Mouse (Mus musculus) forebrain, embryonic 12.5 days (tissue): ENCODE measurements at regions not wholly inside any gene's neighbourhood (a gene's known extent, or its start where the extent isn't known, plus 50 kb on each side); places are given as distances from the start of the nearest gene placed in this dataset.
"Not testable (repeated sequence)": the region's sequence is repeated elsewhere in the genome, so short reads cannot be mapped to it uniquely, and the experiment has no call there.

Source experiments
- ATAC-seq: fragments of 200-750 bp; cut with Nextera tagmentation; 2 replicates; pipeline ENCODE4 v1.8.0; 2017; ENCODE audit warnings: moderate TSS enrichment; ENCODE audit not compliant: low FRiP score
- H3K27ac ChIP-seq: fragments of 300-500 bp; sonication (generic); 2 replicates; pipeline ENCODE4 v1.5.1; 2016; ENCODE audit warnings: mild to moderate bottlenecking
- H3K27me3 ChIP-seq: fragments of 300-500 bp; sonication (generic); 2 replicates; pipeline ENCODE4 v1.6.1; 2016; ENCODE audit warnings: mild to moderate bottlenecking
- H3K36me3 ChIP-seq: fragments of 300-500 bp; sonication (generic); replicated peaks from 2 replicates; pipeline ENCODE4 v1.6.1; 2016; ENCODE audit warnings: mild to moderate bottlenecking
- H3K4me1 ChIP-seq: fragments of 300-500 bp; sonication (generic); 2 replicates; pipeline ENCODE4 v1.6.1; 2016
- H3K4me2 ChIP-seq: fragments of 300-500 bp; sonication (generic); 2 replicates; pipeline ENCODE4 v1.6.1; 2016; ENCODE audit warnings: mild to moderate bottlenecking, moderate library complexity
- H3K4me3 ChIP-seq: fragments of 300-500 bp; sonication (generic); replicated peaks from 2 replicates; pipeline ENCODE4 v1.5.1; 2016; ENCODE audit warnings: mild to moderate bottlenecking
- H3K9ac ChIP-seq: fragments of 300-500 bp; sonication (generic); 2 replicates; pipeline ENCODE4 v1.6.1; 2016; ENCODE audit warnings: mild to moderate bottlenecking
- H3K9me3 ChIP-seq: fragments of 300-500 bp; sonication (generic); 2 replicates; pipeline ENCODE4 v1.6.1; 2016
- WGBS: fragments of 180-500 bp; shearing (Covaris S2); methylation state at CpG from one replicate; pipeline ENCODE4 v1.1.7; 2016; 5-methylcytosine and 5-hydroxymethylcytosine counted together

DNA sequence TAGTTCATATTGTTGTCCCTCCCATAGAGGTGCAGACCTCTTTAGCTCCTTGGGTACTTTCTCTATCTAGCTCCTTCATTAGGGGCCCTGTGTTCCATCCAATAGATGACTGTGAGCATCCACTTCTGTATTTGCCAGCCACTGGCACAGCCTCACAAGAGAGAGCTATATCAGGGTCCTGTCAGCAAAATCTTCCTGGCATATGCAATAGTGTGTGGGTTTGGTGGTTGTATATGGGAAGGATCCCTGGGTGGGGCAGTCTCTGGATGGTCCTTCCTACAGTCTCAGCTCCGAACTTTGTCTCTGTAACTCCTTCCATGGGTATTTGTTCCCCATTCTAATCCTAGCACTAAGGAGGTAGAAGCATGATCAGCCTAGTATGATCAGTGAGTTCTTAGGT, 82.0 kb downstream of the Tomm20 start:
- H3K4me2 ChIP-seq, H3K9ac ChIP-seq, H3K27ac ChIP-seq, H3K36me3 ChIP-seq, H3K27me3 ChIP-seq, H3K4me3 ChIP-seq, ATAC-seq, H3K4me1 ChIP-seq, H3K9me3 ChIP-seq: not testable (repeated sequence)
- 88% methylated on average over 1 of the region's 1 CpGs for WGBS

- no peak overlapping the region for H3K4me3 ChIP-seq
- 90% methylated on average over 8 of the region's 8 CpGs for WGBS
- H3K27ac ChIP-seq = no peak overlapping the region
- H3K27me3 ChIP-seq = no peaks in the 10 kb centered on the region
- H3K4me2 ChIP-seq = no peak overlapping the region
- H3K9ac ChIP-seq = no peak overlapping the region
- no peaks in the 10 kb centered on the region for H3K9me3 ChIP-seq
- no peaks in the 10 kb centered on the region for H3K36me3 ChIP-seq
- ATAC-seq = no peak
- H3K4me1 ChIP-seq = no peaks in the 10 kb centered on the region
Observed at GRCm38 (mm10) chr8:126861754-126862153, 83.9 kb downstream of the Tomm20 start.

DNA sequence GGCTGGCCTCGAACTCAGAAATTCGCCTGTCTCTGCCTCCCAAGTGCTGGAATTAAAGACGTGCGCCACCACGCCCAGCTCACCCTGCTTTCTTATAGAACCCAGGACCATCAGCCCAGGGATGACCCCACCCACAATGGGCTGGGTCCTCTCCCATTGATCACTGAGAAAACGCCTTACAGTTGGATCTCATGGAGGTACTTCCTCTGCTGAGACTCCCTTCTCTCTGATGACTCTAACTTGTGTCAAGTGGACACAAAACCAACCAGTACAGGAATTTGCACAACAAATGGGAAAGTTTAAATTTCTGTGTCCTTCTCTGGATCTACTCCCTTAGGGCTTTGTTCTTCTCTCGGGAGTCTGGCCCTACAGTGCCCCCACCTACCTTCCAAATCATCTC, 85.0 kb downstream of the Tomm20 start:
- no peak overlapping the region for H3K4me2 ChIP-seq

DNA sequence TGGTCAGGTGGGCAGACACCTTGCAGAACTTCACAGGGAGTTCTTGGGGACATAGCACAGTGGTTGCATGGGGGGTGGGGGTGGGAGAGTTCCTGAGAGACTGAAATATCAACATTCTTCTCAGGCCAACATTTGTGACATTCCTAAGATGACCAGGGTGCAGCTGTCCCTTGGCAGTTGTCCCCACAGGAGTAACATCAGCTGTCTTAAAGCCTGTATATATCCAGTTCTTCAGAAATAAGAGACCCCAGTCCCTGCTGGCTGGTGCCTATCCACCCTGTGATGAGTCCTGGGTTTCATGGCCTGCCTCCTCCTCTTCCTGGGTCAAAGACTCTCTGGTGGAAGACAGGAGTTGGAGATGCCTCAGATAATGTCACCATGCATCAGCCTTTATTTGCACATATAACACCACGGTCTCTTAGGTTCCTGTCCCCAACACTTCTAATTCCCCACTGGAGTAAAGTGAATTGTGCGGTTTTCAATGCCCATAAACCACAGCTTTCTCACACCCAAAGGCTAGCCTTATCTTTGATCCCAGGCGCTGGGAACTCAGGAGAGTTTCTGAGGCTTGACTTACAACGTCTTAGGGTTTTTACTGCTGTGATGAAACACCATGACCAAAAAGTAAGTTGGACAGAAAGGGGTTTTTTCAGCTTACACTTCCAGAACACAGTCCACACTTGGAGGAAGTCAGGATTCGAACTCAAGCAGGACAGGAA, 85.8 kb downstream of the Tomm20 start:
- no peaks in the 10 kb centered on the region for H3K36me3 ChIP-seq
- H3K27ac ChIP-seq = no peak overlapping the region
- WGBS = 93% methylated on average over 5 of the region's 5 CpGs
- H3K27me3 ChIP-seq = no peaks in the 10 kb centered on the region
- no peaks in the 10 kb centered on the region for H3K4me1 ChIP-seq
- no peak overlapping the region for H3K4me3 ChIP-seq
- no peak overlapping the region for H3K4me2 ChIP-seq
- no peaks in the 10 kb centered on the region for H3K9me3 ChIP-seq
- no peak overlapping the region for H3K9ac ChIP-seq
- ATAC-seq = no peak

More for the DNA sequence above, 85.0 kb downstream of the Tomm20 start:
- 83% methylated on average over 7 of the region's 7 CpGs for WGBS
- Histone ChIP-seq H3K27me3 (no peaks in the 10 kb centered on the region), H3K9ac (no peak overlapping the region), H3K36me3 (no peaks in the 10 kb centered on the region), H3K4me1 (no peaks in the 10 kb centered on the region), H3K4me3 (no peak overlapping the region), H3K9me3 (no peaks in the 10 kb centered on the region), H3K27ac (no peak overlapping the region)
- ATAC-seq = no peak

GRCm38 (mm10) chr8:126857307-126858203, 88.1 kb downstream of the Tomm20 start:
- no peak for ATAC-seq
- Histone ChIP-seq H3K9me3 (no peaks in the 10 kb centered on the region), H3K36me3 (no peaks in the 10 kb centered on the region)

DNA sequence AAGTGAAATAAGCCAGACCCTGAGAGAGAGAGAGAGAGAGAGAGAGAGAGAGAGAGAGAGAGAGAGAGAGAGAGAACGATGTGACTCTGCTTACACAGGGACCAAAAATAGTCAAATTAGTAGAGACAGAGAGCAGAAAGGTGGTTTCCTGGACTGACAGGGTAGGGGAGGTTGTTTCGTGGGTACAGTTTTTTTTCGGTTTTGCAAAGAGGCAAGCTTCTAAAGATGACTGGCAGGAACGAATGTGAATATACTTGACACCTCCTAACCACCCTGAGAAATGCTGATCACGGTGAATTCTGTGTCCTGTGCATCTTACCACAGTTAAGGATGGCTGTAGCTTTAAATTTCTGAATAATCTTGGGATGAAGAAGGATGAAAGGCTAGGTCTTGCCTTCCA, 89.7 kb downstream of the Tomm20 start:
- 91% methylated on average over 5 of the region's 5 CpGs for WGBS
- Histone ChIP-seq H3K4me3 (no peak overlapping the region), H3K4me1 (peaks cover 7% of the 10 kb centered on the region), H3K27ac (no peak overlapping the region), H3K36me3 (no peaks in the 10 kb centered on the region), H3K9me3 (no peaks in the 10 kb centered on the region), H3K27me3 (no peaks in the 10 kb centered on the region), H3K4me2 (no peak overlapping the region), H3K9ac (no peak overlapping the region)
- ATAC-seq = no peak

More at GRCm38 (mm10) chr8:126857307-126858203, 88.1 kb downstream of the Tomm20 start:
- Histone ChIP-seq H3K27ac (no peak overlapping the region), H3K4me1 (peaks cover 7% of the 10 kb centered on the region), H3K4me2 (no peak overlapping the region), H3K4me3 (no peak overlapping the region), H3K9ac (no peak overlapping the region), H3K27me3 (no peaks in the 10 kb centered on the region)
- 79% methylated on average over 13 of the region's 13 CpGs for WGBS

DNA sequence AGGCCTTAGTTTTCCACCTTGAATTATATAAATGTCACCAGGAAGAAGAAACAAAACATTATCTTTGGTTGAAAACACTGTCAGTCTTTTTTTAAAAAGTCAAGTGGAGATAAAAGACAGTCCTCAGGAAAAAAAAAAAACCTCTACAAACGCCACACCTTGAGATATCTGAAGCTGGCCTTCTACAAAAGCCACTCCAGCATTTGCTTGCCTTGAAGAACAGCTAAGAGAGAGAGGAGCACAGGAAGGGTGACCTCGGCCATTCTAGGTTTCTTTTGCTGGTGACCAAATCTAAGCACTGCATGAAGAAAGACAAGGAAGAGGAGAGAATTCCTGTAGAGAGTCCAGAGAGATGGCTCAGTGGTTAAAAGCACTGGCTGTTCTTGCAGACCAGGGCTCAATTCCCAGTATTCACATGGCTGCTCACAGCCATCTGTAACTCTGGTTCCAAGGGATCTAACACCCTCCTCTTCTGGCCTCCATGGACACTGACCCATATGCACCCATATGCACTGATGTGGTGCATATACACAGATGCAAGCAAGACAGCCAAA, 90.5 kb downstream of the Tomm20 start:
- no peaks in the 10 kb centered on the region for H3K9me3 ChIP-seq
- ATAC-seq = no peak
- no peaks in the 10 kb centered on the region for H3K36me3 ChIP-seq
- no peak overlapping the region for H3K27ac ChIP-seq
- H3K9ac ChIP-seq = no peak overlapping the region
- WGBS = 69% methylated on average over 2 of the region's 2 CpGs
- H3K4me3 ChIP-seq = no peak overlapping the region
- peaks cover 7% of the 10 kb centered on the region for H3K4me1 ChIP-seq
- H3K27me3 ChIP-seq = no peaks in the 10 kb centered on the region
- no peak overlapping the region for H3K4me2 ChIP-seq

DNA sequence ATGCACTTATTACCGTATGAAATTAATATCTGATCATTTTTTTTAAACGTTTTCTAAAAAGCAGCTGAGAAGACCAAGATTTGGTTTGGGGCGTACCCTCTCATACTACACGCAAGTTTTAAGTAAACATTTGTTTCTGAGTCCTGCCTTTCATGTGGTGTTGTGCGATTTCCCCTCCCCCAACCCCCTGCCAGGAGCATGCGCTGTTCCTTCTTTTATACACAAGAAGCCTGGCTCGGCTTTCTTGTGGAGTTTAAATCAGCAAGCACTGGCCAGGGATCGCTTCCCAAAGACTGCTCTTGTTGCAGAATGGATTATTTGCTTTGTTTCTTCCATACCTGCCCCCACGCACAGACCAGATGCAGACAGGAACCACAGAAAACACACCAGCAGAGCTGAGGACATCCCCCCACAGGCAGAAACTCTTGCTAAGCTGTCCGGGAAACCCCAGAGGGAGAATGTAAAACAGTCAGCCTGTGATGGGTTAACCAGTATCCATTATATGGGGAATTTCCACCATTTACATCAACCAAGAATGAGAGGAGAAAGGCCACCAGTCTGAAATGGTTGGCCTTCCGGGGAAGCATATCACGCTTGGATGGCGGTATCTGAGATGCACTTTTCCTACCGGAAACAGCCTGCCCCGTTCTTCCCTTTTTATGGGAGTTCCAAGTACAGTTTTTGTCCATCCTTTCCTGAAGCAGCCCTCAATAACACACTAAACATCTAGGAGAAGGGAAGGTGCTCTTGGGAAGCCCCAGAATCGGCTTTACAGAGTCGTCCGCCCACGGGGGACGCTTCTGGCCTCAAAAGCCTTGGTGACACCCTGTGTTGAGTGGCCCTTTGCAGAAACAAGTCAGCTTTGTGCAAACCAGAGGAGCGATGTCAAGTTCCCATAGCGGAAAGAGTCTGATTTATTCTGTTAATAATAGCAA, 91.3 kb downstream of the Tomm20 start:
- ATAC-seq = no peak
- 71% methylated on average over 22 of the region's 22 CpGs for WGBS

GRCm38 (mm10) chr8:126852663-126853390, 92.8 kb downstream of the Tomm20 start:
- WGBS = 55% methylated on average over 10 of the region's 10 CpGs
- Histone ChIP-seq H3K9me3 (no peaks in the 10 kb centered on the region), H3K27me3 (no peaks in the 10 kb centered on the region), H3K4me3 (no peak overlapping the region), H3K27ac (0 out of 2 replicates have a peak overlapping the region, but pooled peaks have one; percentile 14), H3K4me2 (no peak overlapping the region), H3K4me1 (peaks cover 7% of the 10 kb centered on the region), H3K36me3 (no peaks in the 10 kb centered on the region), H3K9ac (no peak overlapping the region)
- ATAC-seq = 0 out of 2 replicates have a peak, but pooled peaks have one; percentile 39

More for the DNA sequence above, 91.3 kb downstream of the Tomm20 start:
- no peaks in the 10 kb centered on the region for H3K27me3 ChIP-seq
- no peak overlapping the region for H3K4me3 ChIP-seq
- H3K9me3 ChIP-seq = no peaks in the 10 kb centered on the region
- H3K27ac ChIP-seq = no peak overlapping the region
- H3K4me1 ChIP-seq = peaks cover 7% of the 10 kb centered on the region
- no peak overlapping the region for H3K9ac ChIP-seq
- no peaks in the 10 kb centered on the region for H3K36me3 ChIP-seq
- no peak overlapping the region for H3K4me2 ChIP-seq

DNA sequence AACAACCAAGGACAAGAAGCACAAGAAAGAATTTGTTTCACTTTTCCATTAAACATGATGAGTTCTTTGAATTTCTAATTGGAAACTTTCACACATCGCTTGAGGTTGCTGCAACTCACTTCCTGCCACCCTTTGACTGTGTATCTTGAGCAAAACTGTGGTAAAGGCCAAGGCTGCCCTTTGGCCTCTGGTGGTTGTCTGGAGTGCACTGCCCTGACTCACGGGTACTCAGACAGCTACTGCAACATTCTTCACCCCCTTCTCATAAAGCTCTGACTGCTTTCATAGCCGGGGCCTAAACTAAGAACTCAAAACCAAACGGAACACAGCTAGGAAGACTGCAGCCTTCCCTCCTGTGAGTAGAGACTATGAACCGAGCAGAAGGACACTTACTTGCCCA, 93.5 kb downstream of the Tomm20 start:
- no peak for ATAC-seq
- WGBS = 73% methylated on average over 5 of the region's 5 CpGs
- peaks cover 7% of the 10 kb centered on the region for H3K4me1 ChIP-seq
- no peaks in the 10 kb centered on the region for H3K27me3 ChIP-seq
- 0 out of 2 replicates have a peak overlapping the region, but pooled peaks have one; percentile 14 for H3K27ac ChIP-seq
- no peak overlapping the region for H3K4me3 ChIP-seq
- no peaks in the 10 kb centered on the region for H3K36me3 ChIP-seq
- no peak overlapping the region for H3K4me2 ChIP-seq
- no peak overlapping the region for H3K9ac ChIP-seq
- no peaks in the 10 kb centered on the region for H3K9me3 ChIP-seq

GRCm38 (mm10) chr8:126851780-126852179, 93.9 kb downstream of the Tomm20 start:
- Histone ChIP-seq H3K9me3 (no peaks in the 10 kb centered on the region), H3K4me1 (peaks cover 7% of the 10 kb centered on the region), H3K36me3 (no peaks in the 10 kb centered on the region), H3K27ac (no peak overlapping the region), H3K4me3 (no peak overlapping the region), H3K27me3 (no peaks in the 10 kb centered on the region), H3K9ac (no peak overlapping the region), H3K4me2 (no peak overlapping the region)
- WGBS = 89% methylated on average over 3 of the region's 3 CpGs
- no peak for ATAC-seq
